Mouse (Mus musculus) left cerebral cortex, adult 2 months (tissue): ENCODE results near the gene Stra6. TPM values are rescaled to one million over a fixed set of nuclear protein-coding genes. Genes with fewer than 3 reads are reported as not detected.
A peak's percentile ranks its signal among the peaks of the same experiment; 100 is the strongest.

Source experiments
- DNase-seq, 2 experiments: peaks; one replicate each; pipeline ENCODE4 v3.0.0; 2021 to 2022; ENCODE audit warnings: low spot score in 2 of 2, mixed read lengths in 1 of 2; ENCODE audit errors: extremely low spot score in 1 of 2
- H3K27ac ChIP-seq: fragments of 200-600 bp; 2 replicates; pipeline ENCODE4 v1.8.1; 2022
- H3K4me3 ChIP-seq: fragments of 200-600 bp; 2 replicates; pipeline ENCODE4 v1.8.1; 2022
- CTCF ChIP-seq: fragments of 200-600 bp; IDR thresholded peaks from 2 replicates; pipeline ENCODE4 v1.8.1; 2022; ENCODE audit warnings: antibody characterized with exemption, mild to moderate bottlenecking, moderate library complexity
- intact Hi-C: fragments of 180-260 bp; cut with DNase I; formaldehyde crosslinking; loops from one replicate; pipeline ENCODE4 v1.15.1; 2025
- total RNA-seq, 2 experiments: library from RNA; stranded (reverse); gene quantifications; 2 replicates each; pipeline ENCODE4 v1.2.3; 2021

The Stra6 gene
- total RNA-seq, 2 experiments from 2014 or later, result 8.0 to 8.5 TPM

DNA sequence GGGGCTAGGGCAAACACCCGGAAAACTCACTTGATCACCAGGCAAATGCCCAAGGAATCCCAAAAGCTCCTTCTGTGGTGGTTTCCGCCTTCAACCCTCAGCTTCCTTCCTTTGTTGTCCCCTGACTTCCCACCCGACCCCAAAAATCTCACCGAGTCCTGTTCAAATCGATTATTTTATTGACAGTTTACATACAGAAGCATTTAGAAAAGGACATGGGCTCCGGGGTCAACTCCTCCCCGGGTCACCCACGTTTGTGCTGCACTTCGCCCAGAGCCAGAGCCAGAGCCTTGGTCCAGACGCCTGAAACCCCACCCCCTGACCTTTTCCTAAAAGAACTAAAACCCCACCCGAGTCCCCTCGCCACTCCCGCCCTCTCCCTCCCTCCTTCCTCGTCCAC is 132.6 kb downstream of the Stra6 start:
- Histone ChIP-seq H3K27ac (peak overlapping the region; percentile 21; the same call in 1 of the 2 replicates), H3K4me3 (peak overlapping the region; percentile 44)
- TF ChIP-seq CTCF, result no peak
- DNase-seq, result no peak
- intact Hi-C loops, result loop anchor here (2.0 kb wide), 1 partner anchor 19 kb away; no protein-coding TSS in a partner anchor

GRCm38 (mm10) chr9:58196610-58197567 is 133.3 kb downstream of the Stra6 start:
- TF ChIP-seq CTCF, result no peak
- Histone ChIP-seq H3K4me3 (peak overlapping the region; percentile 44), H3K27ac (peak overlapping the region; percentile 80)
- intact Hi-C loops, result loop anchor here (2.0 kb wide), 1 partner anchor 20 kb away; no protein-coding TSS in a partner anchor
- no peak for DNase-seq

DNA sequence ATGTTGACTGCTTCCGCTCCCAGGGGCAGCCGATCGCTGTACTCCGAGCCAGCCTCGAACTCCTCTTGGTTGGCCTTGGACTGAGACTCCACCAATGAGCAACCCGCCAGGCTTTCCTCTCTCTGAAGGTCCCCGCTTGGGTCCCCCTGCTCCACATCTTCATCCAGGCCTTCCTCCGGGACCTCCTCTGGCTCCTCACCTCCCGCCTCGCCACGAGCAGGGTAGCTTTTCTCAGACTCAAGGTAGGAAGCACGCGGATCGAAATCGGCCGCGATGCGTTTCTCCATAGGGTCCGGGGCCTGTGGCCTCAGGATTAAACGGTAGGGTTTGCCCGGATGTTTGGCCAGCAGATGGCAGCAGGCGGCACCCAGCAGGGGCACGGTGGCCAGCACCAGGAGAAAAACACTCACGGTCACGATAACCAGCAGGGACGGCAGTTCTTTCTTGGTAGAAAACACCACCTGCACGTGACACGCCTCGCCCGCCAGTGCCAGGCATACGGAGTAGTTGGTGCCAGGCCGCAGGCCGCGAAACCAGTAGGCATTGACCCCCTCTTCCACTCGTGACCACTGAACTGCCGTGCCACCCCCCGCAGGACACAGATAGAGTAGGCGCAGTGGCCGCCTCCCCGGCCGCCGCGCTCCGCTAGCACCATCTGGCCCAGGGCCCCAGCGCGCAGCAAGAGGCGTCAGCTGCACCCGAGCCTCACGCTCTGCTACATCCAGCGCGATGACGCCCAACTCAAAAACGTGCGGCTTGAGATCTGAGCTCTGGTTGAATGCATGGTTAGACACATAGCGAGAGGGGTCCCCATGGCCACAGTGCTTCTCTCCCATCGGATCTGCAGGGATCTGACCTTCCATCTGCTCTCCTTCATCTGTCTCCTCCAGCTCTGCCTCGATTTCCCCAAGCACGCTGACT is 134.5 kb downstream of the Stra6 start:
- peak; percentile 61 for TF ChIP-seq CTCF
- intact Hi-C loops, result loop anchor here (2.0 kb wide), 1 partner anchor 21 kb away; no protein-coding TSS in a partner anchor
- DNase-seq, result peak; percentile 58 to 65
- Histone ChIP-seq H3K4me3 (peak overlapping the region; percentile 44), H3K27ac (peak overlapping the region; percentile 80)

DNA sequence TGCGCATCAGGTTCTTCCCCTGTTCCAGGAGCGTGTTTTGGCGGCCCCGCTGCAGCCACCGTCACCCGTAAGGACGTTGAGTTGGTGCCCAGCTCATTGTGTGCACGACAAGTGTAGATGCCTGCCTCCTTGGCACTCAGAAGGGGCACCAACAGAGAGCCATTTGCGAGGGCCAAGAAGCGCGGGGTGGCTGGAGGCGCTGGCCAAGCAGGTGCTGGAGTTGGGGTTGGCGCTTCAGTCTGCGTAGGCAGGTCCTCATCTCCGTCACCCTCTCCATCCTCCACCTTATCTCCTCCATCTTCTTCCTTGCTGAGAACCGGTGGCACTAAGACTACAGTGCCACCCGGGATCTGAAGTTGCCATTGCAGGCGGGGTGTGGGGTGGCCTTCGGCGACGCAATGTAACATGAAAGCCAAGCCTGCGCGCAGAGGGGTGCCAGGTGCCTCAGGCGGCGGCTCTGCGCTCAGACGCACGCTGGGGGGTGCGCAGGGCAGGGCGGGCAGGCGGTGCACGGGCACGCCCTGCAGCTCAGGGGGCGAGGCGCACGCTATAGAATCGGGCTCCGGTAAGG is 135.3 kb downstream of the Stra6 start:
- peak; percentile 49 to 53 for DNase-seq
- no peak; the same call in 1 of the 2 replicates for TF ChIP-seq CTCF
- Histone ChIP-seq H3K4me3 (peak overlapping the region; percentile 44), H3K27ac (peak overlapping the region; percentile 80)
- intact Hi-C loops, result loop anchor here (1.0 kb wide), 1 partner anchor 132 kb away; no protein-coding TSS in a partner anchor

DNA sequence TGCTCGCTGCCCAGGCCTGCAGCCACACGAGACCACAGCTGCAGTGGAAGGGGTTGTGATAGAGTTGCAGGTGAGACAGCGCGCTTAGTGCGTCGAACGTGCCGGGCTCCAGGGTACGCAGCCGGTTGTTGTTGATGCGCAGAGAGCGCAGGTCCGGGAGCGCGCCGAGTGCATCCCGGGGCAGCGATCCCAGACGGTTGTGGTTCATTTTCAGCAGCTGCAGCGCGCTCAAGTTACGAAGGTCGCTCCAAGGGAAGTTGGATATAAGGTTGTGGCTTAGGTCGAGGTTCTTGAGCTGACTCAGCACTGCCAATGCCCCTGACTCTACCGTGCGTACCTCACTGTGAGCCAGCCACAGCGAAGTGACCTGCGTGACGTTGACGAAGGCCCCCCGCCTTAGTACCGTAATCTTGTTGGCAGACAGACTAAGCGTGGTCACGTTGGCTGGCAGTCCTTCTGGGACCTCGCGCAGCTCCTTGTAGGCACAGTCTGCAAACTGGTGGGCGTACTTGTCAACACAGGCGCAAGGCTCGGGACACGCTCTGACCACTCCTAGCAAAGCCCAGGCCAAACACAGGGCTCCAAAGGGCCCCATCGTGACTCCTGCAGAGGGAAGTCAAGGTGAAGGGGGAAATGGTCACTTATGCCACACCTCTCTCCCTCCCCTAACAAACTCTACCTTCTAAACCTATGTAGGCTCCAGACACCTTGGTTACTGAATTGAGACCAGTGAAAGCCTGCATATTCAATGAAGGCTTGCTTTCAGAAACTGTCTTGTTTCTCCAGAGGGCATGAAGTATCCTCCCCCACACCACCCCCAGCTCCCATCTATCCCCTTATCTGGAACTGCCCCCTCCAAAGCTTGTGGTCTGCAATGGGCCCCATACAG is 136.0 kb downstream of the Stra6 start:
- peak overlapping the region; percentile 44 for H3K4me3 ChIP-seq
- DNase-seq, result no peak
- TF ChIP-seq CTCF, result no peak
- peak overlapping the region; percentile 80 for H3K27ac ChIP-seq
- intact Hi-C loops, result loop anchor here (1.0 to 10.0 kb wide), 3 partner anchors 89 to 265 kb away; no protein-coding TSS in a partner anchor

DNA sequence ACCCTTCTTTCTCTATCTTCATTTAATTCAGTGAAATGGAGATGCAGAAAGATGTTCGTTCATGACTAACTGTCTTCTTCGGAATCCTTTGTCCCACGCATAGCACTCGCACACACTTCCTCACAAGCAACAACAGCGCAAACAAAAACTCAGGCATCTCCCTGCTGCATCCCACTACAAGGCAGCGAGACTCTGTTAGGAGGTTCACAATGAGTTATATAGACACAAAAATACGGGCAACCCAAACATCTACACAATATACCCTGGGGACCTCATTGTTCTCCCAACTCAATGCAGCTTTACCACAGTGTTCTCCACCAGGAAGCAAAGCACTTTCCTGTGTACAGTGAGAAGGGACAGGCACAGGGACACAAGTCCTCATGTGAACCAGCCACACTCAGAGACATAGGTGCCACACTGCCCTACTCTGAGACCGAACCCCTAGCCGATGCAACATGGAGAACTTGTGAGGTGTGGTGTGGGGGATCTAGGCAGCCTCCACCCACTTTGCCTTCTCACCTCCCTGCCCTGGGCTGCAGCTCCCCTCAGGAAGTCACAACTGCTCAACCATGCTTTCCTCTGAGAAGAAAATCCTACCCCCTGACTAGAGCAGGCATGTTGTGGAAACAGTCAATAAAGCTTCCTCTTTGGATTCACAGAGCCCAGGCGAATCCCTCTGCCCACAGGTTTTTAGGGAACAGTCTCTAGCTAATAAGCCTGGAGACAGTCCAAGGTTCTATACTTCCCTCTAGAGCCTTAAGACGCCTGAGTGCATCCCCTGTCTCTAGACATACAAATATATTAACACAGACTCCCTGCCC is 136.9 kb downstream of the Stra6 start:
- no peak for TF ChIP-seq CTCF
- Histone ChIP-seq H3K4me3 (peak overlapping the region; percentile 44), H3K27ac (peak overlapping the region; percentile 83)
- intact Hi-C loops, result loop anchor here (2.0 to 10.0 kb wide), 2 partner anchors 90 to 266 kb away; no protein-coding TSS in a partner anchor
- DNase-seq, result no peak

DNA sequence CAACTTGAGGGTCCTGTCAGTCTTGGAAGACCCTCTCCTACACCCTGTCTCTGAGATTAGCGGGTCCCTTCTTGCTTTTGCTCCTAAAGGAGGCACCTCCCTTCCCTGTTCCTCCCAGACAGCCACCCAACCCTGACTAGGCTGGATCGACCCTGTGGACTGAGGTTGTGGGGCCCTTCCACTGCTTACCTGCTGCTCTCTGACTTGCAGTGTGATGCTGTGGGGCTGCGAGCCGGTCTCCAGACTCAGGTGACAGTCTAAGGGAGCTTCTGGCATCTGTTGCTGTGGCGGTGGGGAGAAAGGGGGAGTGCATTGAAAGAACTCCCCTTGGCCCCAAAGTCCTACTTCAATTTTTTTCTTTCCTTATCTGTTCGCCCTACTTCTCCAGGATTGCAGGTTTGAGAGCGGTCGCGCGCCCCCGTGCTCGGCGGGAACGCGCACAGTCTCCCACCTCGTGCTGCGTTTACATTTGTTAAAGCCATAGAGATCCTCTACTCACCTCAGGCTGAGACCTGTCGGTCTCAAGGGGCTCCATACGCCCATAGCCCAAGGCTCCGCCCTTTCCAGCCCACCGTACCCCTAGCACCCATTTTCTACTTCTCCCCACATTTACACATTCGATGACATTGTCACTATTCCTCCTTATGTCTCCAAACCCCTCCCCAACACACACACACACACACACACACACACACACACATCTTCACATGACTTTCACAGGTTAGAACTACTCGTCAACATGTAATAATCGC is 137.7 kb downstream of the Stra6 start:
- intact Hi-C loops, result loop anchor here (2.0 to 10.0 kb wide), 2 partner anchors 90 to 266 kb away; no protein-coding TSS in a partner anchor
- TF ChIP-seq CTCF, result no peak
- peak overlapping the region; percentile 83 for H3K27ac ChIP-seq
- peak overlapping the region; percentile 44 for H3K4me3 ChIP-seq
- DNase-seq, result peak in 1 of 2 experiments; percentile 60

DNA sequence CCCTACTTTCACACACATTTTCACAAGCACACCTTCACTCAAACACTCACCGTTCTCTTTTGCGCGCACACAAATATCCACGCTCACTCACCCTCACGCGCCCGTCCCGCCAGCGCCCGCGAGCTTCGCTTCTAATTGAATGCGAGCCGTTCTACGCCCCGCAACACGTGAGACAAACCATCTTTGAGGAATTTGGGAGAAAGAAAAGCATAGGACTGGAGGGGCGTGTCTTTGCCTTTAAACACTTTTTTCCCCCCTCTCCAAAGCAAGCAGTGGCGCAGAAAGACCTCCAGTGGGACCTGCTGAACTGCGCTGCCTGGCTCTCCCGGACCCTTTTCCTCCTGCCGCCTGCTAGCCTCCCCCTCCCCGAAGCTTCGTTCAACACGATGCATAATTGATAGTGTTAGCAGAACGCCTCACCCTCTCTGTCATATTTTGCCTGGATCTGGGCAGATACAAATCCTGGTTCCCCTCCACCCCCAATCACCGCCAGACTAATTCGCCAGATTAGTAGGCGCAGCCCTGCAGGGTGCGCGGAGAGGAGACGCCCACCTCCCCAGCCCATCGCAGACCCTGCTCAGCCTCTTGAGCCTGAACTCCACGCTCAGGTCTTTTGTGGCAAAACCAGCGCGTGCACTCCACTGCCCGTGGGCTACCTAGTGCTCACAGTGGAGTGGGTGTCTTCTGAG is 138.4 kb downstream of the Stra6 start:
- Histone ChIP-seq H3K4me3 (peak overlapping the region; percentile 44), H3K27ac (peak overlapping the region; percentile 88)
- DNase-seq, result peak in 1 of 2 experiments; percentile 40
- no peak for TF ChIP-seq CTCF
- intact Hi-C loops, result loop anchor here (1.0 to 10.0 kb wide), 4 partner anchors 27 to 267 kb away; no protein-coding TSS in a partner anchor
